Mouse (Mus musculus): Measurements from ENCODE around the gene Nxnl1.

GRCm38 (mm10) chr8:71594324-71594722 is 27.9 kb upstream of the Nxnl1 start:
- TF ChIP-seq POLR2A (IDR thresholded peaks at IDR 0.05; ENCODE audit: extremely low read depth, insufficient read depth, low read length) (no peak), CTCF (IDR thresholded peaks at IDR 0.05; ENCODE audit: low read depth, low read length) (no peak)
